Mouse (Mus musculus): ENCODE data around the gene Cmas.

Cmas gene

GRCm38 (mm10) chr6:142752331-142753246 lies 3.9 kb upstream of the Cmas start:
- DNase-seq (ENCODE audit: low spot score in 2 of 2) = no peak

DNA sequence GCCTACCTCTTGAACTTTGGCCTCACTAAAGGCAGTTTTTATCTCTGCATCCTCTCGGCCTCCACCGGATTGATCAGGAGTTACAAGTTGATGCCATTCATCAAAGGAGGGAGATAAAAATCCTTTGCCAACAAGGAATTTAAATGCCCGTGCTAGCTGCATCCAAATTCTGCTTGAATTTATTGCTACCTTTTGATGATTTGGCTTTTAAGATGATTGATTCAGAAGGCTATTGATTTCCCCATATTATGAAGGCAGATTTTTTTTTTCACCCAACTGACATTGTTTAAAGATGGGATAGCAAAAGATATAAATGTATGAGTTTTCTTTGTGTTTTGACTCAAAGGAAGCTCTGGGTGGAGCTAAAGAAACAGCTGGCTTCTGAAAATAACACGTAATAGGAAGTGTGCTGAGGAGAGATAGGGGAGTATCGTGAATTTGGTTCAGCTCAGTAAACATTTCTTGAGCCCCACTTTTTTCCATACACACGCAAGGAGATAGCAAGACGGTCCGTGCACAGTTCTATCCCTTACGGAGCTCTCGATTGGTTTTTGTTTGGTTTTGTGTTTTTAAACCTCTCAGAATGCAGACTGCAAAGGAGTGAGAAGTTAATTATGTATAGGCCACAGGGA lies 964 bp downstream of the Cmas start:
- no peak for DNase-seq (ENCODE audit: low spot score in 2 of 2)

DNA sequence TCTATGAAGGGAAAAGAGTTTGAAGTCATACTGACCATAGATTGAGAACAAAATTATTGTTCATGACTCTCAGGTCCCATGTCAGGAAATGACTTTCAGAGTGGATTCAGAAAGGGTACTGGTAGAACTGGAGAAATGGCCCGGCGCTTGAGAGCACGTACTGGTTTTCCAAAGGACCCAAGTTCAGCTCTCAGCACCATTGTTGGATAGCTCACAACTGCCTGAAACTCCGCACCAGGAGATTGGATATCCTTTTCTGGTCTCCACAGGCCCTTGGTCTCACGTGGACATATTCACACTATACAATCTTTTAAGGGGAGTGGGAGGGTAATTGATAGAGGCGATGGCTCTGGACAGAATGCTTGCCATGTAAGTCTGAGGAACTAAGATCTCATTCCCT lies 1.5 kb downstream of the Cmas start:
- DNase-seq (ENCODE audit: low spot score in 2 of 2) = no peak

DNA sequence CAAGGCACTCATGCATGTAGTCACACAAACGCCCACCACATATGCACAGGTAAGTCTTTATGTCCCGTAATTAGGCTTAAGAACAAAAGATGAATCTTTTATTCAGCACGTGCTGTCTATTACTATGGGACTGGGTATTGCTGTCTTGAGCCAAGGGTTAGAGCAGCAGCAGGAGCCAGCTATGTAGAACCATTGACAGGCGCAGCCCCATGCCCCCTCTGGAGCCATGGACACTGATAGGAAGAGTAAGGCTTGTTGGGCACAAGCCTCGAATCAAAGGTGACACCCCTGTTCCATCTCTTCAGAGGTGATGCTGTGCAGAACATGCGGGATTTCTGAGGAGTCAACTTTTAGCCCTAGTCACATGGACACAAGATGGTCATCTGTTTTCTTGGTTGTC lies 2.1 kb downstream of the Cmas start:
- no peak for DNase-seq (ENCODE audit: low spot score in 2 of 2)

GRCm38 (mm10) chr6:142759633-142760032 lies 3.1 kb downstream of the Cmas start:
- no peak for DNase-seq (ENCODE audit: low spot score in 2 of 2)

DNA sequence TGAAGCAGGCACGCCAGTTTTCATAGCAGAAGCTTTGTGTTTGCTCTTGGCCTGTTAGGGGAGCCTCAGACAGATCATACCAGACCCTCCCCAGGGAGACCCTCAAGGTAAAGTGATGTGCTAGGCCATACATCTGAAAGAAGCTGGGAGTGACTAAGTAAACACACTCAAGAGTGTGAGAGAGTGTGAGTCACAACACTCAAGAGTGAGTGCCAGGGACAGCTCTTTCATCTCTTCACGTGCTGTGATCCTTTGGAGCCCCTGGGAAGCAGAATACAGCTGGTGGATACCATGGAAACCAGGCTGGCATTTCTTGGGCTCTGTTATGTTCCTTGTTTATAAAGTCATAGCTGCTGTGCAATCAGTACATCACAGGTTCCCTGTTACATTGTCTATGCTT lies 8.4 kb downstream of the Cmas start:
- DNase-seq (ENCODE audit: low spot score in 2 of 2) = no peak

DNA sequence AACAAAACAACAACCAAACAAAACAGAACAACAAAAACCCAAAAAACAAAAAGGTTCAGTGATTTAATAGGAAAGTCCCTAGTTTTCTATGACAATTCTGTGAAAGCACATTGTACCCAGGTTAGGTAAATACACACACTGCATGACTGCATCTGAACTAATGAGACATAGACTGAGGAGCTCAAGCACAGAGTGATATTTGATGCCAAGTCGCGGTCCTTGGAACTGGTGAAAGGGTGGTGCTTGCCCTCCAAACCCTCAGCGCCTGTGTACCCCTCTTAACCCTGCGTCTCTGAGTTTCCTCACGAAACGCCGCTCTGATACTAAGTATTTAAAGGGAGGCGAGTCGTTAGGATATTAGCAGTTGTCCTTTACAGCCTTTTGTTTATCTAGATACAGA lies 10.8 kb downstream of the Cmas start:
- no peak for DNase-seq (ENCODE audit: low spot score in 2 of 2)

GRCm38 (mm10) chr6:142769896-142770295 lies 13.4 kb downstream of the Cmas start:
- DNase-seq (ENCODE audit: low spot score in 2 of 2) = no peak

DNA sequence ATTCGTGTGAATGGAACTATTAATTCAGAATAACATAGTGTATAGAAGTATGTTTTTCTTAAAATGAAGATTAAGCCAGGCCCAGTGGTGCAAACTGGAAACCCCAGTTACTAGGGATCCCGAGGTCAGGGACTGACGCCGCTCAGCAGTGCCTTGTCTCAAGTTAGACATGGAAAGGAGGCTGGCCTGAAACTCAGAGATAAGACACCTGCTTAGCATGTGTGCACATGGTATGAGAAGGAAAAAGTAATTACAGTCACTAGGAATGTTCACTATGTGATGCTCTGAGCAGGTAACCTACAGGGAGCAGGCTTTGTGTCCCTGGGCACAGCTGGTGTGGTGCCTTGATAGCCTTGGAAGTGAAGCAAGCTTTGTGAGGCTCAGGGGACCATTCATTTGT lies 15.2 kb downstream of the Cmas start:
- no peak for DNase-seq (ENCODE audit: low spot score in 2 of 2)

GRCm38 (mm10) chr6:142773566-142773965 lies 17.1 kb downstream of the Cmas start:
- no peak for DNase-seq (ENCODE audit: low spot score in 2 of 2)

GRCm38 (mm10) chr6:142776935-142777334 lies 20.4 kb downstream of the Cmas start:
- DNase-seq (ENCODE audit: low spot score in 2 of 2) = no peak

- peak in 1 of 2 experiments; percentile 64 for DNase-seq (ENCODE audit: low spot score in 2 of 2)
Measured at GRCm38 (mm10) chr6:142779045-142779811, 22.7 kb downstream of the Cmas start.

DNA sequence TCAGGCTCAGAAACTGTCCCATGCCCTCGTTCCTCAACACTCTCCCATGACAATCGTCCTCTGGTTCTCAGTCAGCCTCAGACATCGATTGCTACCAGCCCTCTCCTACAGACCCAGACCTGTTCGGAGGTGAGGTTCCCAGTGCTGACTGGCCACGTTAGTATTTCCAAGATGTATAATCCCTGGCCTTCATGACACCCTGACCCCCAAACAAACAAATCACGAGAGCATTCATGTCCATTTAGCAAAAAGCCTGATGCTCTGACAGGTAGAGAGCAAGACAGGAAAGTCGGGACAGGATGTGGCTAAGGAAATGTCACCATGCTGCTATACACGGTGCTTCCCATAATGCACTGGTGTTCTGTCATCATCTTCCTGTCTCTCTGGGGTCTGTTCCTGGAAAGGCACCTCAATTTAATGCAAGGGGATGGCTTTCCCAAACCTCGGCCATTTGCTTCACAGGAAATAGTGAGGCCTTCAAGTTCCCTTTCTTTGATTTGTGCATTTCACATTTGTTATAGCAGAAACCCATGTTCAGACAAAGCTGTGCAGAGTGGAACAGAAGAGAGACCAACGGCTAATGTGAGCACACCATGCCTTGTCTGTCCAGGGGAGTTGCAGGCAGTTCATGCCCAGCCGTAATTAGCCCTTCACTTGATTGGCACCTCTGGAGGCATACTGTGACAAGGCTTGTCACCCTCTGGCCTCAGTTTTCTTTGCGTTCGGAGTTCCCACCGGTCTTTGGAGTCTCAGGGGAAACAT lies 23.5 kb downstream of the Cmas start:
- DNase-seq (ENCODE audit: low spot score in 2 of 2) = no peak

GRCm38 (mm10) chr6:142780574-142781033 lies 24.1 kb downstream of the Cmas start:
- DNase-seq (ENCODE audit: low spot score in 2 of 2) = no peak

GRCm38 (mm10) chr6:142781286-142781685 lies 24.8 kb downstream of the Cmas start:
- DNase-seq (ENCODE audit: low spot score in 2 of 2) = no peak

DNA sequence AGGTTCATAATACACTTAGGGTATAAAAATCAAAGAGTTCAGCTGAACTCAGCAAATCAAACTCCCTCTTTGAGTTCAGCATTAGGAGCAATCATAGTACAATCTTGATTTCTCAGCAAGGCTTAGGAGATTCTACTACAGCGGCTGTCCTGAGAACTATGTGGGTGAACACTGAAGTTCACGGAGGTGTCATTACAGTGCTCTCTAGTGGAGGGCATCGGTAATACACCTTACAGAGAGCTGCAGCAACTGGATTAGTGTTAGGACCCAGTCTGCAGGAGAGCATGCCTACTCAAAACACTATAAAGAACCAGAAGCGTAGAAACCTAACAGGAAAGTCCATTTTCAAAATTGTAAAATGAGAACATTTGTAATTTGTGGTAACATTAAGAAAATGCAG lies 28.9 kb downstream of the Cmas start:
- peak in 1 of 2 experiments; percentile 51 for DNase-seq (ENCODE audit: low spot score in 2 of 2)

GRCm38 (mm10) chr6:142786106-142786505 lies 29.6 kb downstream of the Cmas start:
- DNase-seq (ENCODE audit: low spot score in 2 of 2) = no peak

DNA sequence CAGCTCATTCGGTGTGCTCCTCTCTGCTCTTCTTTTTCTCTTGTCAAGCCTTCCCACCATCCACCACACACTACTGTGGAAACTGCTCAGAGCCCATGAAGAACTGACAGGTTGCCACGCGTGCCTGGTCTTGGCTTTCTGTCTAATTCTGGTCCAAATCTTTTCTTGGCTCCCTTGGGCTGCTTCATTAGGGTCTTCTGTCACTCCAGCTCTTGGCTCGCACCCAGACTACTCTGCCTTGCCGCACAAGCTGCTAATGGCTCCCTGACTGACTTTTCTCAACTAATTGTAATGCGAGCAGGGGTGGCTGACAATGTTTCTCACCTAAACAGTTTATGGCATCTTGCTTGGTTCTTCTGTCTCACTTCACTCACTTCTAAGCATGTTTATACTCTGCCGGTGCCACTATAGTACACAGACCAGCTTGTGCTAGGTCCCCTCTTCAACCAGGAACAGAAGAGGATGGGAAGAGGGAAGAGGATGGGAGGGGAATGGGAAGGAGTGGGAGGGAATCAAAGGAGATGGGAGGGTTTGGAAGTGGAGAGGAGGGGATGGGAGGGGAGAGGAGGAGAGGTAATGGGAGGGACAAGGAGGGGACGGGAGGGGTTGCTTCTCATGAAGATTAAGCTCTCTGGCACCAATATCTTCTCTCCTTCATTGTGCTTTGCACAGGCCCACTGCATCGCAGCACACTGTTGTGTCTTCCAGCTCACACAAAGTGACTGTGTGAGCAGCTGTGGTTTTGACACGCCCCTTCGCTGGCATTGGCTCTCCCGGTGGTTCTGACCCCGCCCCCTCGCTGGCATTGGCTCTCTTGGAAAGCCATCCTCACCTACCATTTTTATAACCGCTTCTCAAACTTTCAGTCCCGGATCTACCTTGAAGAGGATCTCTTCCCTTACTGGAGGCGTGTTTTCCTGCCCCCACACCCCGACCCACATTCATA lies 31.8 kb downstream of the Cmas start:
- DNase-seq (ENCODE audit: low spot score in 2 of 2) = peak in 1 of 2 experiments; percentile 63

DNA sequence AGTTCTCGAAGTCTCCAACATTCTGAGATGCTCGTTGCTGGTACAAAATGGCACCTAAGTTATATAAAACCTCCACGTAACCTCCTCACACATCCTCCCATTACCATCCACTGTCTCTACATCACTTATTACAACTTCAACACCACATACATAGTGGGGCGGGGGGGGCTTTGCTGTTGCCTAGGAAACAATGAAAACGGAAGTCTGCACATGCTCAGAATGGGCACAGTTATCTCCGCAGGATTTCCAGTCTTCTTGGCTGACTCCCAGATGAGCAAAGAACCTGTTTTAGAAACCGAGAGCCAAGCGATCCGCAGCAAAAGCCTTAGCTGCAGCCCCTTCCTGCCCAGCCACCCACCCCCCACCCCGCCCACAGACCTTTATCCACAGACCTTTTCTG lies 33.2 kb downstream of the Cmas start:
- no peak for DNase-seq (ENCODE audit: low spot score in 2 of 2)

DNA sequence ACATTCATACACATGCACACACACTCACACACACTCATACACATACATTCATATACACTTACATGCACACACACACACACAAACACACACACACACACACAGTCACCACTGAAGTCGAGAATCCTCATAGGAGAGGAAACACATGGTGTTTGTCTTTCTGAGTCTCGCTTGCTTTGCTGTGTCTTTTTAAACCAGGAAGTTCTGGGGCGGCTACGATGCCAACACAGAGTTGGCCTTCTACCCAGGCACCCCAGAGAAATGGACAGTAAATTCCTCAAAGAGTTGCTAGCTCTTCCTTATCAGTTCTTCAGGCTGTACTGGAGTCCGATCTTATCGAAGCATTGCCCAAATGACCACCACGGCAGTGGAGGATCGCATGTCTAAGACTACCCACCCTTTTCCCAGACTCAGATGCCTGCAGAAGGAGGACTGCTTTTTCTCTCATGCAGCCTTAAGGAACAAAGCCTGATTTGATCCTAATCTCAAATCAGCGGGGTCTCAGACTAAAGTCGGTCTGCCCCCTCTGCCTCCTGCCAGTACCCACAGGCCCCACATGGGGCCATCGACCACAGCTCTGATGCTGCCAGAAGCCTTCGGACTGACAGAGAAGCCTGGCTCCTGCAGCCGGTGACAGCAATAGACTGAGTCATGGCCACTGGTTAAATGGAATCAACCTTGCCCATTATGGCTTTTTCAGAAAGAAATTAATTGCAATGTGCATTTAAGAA lies 35.9 kb downstream of the Cmas start:
- DNase-seq (ENCODE audit: low spot score in 2 of 2) = peak in 1 of 2 experiments; percentile 59

All from cerebellum, postnatal 4 days (tissue).